Mouse (Mus musculus) monocyte, adult 5-6 weeks (primary cell): Measurements from ENCODE around the gene Mesp1. TPM values are rescaled to one million over a fixed set of nuclear protein-coding genes. Genes with fewer than 3 reads are reported as not detected.
A peak's percentile ranks its signal among the peaks of the same experiment; 100 is the strongest.

Experiments used
- ATAC-seq: fragments of 153-309, 156-312 bp; replicated peaks from 2 replicates; pipeline ENCODE4 v1.8.0; 2017; ENCODE audit warnings: mild to moderate bottlenecking; ENCODE audit not compliant: low TSS enrichment, insufficient number of reproducible peaks, severe bottlenecking, poor library complexity, low FRiP score
- total RNA-seq: library from RNA; stranded (forward); fragments of 200-1000, 200-491, 200-594 nt; gene quantifications from 3 replicates; pipeline ENCODE4 v1.2.3, GENCODE M21; 2017

Mesp1 gene
- not detected in 3 replicates for total RNA-seq

DNA sequence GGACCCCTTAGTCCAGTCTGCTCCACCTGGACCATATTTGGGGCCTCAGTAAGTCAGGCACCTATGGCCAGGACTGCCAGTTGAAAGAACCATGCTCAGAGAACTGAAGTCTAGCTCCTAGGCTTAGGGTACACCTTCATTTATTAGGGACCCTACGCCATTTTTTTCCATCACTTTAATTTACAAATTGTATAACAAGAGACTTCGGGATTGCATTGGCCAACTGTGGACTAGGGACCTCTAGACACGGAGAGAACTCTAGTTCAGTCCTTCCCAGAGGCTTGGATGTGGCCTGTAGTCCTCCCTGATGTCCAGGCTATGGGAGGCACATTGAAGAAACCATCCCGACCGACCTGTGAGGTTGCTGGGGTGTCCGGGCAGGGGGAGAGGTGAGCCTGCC, at the start of gene Mesp1:
Mesp1 (minus strand) TSS at position 101 of the 400 bp plus-strand sequence.
- no peak for ATAC-seq

DNA sequence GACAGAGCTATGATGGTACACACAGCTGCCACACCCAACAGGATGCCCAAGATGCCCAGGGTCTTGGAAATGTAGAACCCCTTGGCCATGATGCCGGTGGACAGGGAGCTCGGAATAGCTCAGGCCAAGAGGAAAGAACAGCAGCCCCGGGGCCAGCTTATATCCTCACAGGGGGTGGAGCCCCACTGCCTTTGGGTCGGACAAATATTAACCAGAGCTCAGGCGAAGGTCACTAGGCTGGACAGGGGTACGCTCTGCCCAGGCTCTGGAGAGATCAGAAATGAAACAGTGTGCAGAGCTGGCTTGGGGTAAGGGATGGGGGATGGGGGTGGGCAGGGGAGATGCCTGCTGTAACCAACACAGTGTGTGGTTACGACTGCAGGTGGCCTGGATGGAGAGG, 48.6 kb upstream of the Mesp1 start:
- ATAC-seq, result no peak

GRCm38 (mm10) chr7:79837247-79837646, 43.7 kb upstream of the Mesp1 start:
- ATAC-seq, result no peak

DNA sequence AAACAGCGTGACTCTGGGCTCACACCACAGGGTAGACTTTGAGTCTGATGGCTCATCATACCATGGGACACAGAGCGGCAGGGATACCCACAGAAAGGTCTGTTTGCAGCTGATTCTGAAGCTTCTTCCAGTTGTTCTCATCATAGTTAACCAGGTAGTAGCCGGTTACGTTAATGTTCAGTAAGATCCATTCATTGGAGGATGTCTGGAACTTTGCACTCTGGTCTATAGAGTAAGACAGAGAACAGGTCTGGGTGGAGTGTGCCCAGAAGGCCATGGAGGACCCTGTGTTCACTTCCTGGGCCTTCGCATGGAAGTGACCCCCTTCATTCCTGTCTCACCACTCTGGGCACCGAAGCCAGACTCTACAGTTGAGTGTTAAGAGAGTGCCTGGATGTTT, 41.6 kb upstream of the Mesp1 start:
- ATAC-seq, result no peak

- ATAC-seq, result no peak
Observed at GRCm38 (mm10) chr7:79832980-79833379, 39.4 kb upstream of the Mesp1 start.

GRCm38 (mm10) chr7:79831585-79831984, 38.0 kb upstream of the Mesp1 start:
- ATAC-seq, result no peak

DNA sequence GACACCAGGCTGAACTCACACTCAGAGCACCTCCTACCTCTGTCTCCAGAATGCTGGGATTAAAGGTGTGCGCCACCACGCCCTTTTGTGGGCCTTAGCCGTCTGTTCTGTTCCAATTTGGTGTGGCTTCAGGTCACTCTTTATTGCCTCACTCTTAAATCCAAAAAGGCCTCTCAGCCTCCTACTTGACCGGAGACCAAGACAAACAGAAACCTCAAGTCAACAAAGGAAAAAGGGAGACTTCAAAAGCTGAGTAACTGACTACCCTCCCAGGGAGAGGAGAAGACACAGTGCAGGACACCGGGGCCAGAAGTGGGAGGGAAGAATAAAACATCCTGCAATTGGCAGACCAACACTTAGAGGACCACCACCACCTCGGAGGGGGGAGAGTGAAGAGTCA, 37.6 kb upstream of the Mesp1 start:
- no peak for ATAC-seq

DNA sequence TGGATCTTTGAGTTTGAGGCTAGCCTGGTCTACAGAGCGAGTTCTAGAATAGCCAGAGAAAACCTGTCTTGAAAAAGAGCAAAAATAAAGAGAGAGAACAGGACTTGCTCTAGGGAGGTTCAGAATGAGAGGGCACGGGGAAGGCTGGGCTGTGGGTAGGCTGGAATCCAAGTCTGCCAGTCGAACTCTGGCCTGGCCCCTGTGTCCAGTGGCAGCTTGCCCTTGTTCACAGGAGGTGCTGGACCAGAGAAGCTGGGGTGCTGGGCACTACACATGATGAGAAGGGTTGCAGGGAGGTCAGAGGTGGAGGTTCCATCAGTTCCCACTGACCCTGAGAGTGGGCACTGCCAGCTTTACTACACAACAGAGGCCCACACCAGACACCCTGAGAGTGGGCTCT, 34.8 kb upstream of the Mesp1 start:
- ATAC-seq, result no peak

DNA sequence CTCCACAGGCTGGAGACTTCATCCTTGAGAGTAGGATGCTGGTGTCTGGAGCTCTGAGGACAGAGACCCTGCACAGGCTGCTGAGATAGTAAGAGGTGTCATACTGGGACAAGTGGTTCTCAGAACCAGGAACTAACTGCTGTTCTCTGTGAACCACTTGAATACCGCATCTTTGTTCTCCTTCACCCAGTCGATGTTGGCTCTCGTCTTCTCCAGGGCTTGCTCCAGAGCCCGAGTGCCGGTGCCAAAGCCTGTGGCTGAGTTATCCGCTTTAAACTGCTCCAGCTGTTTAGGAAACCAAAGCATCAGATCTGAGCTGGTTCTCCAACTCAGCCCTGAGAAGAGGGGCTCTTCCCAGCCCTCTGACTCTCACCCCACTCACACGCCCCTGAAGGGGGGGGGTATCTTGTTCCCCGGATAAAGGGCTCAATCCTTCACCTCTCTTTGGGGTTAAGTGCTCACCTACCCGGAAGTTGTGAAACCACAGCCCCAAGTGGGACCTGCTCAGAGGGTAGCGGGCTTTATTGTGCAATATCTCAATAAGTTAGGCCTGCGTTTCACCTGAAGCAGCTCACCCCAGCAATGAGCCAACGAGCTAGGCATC, 28.6 kb upstream of the Mesp1 start:
- ATAC-seq, result no peak

DNA sequence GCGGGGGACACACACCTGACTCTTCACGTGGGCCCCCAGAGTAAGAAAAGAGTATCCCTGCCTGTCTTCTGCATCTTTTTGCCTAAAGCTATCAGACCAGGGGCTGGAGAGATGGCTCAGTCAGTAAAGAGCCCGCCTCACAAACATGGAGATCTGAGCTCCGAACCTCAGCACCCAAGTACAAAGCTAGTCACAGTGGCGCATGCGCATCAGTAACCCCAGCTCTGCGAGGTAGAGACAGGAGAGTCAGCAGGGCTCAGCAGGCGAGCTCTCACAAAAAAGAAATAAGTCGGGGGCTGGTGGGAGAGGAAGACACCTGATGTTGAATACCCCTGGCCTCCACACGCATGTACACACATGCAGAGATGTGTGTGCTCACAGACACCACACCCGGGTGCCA, 26.4 kb upstream of the Mesp1 start:
- no peak for ATAC-seq

DNA sequence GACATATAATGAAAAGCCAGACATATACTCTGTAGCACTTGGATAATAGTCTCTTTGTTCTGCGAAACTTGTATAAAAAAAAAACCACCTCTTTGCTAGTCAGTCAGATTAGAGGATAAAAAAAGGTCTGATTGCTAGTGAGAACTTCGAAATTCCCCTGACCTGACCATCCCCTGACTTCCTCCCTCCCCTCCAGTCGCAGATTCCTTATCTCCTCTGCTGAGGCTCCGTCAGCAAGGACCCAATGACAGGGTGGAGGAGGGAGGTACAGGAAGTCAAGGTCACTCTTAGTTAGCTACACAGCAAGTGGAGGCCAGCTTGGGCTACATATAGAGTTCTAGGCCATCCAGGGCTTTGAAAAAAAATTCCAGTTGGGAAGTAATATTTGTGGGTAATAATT, 25.9 kb upstream of the Mesp1 start:
- no peak for ATAC-seq

DNA sequence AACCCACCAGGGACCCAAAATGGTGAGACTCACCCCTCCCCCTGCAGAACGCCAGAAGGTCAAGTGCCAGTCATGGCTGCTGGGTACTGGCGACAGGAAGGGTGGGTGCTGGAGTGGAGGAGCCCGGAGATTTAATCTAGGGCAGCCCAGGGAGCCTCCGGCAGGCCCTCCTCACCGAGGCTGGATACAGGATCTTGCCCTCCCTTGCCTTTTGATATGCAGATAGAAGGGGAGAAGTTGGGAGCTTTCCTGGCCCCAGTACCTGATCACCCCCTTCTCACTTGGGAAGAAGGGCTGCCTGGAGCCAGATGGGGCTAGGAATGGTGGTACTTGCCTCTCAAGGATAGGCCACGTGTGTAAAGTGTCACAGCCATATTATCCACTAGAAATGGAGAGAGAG, 24.7 kb upstream of the Mesp1 start:
- no peak for ATAC-seq

GRCm38 (mm10) chr7:79813409-79813808, 19.8 kb upstream of the Mesp1 start:
- no peak for ATAC-seq

- 0 out of 2 replicates have a peak, but pooled peaks have one; percentile 18 for ATAC-seq
Observed at GRCm38 (mm10) chr7:79810611-79811506, 17.3 kb upstream of the Mesp1 start, which contains the start of gene Mesp2. Mesp2 (plus strand) TSS chr7:79810727.

GRCm38 (mm10) chr7:79808561-79808960, 15.0 kb upstream of the Mesp1 start:
- ATAC-seq, result no peak

- ATAC-seq, result no peak
Observed at GRCm38 (mm10) chr7:79803887-79804286, 10.3 kb upstream of the Mesp1 start.

- ATAC-seq, result no peak
Observed at GRCm38 (mm10) chr7:79802037-79802436, 8.4 kb upstream of the Mesp1 start.

DNA sequence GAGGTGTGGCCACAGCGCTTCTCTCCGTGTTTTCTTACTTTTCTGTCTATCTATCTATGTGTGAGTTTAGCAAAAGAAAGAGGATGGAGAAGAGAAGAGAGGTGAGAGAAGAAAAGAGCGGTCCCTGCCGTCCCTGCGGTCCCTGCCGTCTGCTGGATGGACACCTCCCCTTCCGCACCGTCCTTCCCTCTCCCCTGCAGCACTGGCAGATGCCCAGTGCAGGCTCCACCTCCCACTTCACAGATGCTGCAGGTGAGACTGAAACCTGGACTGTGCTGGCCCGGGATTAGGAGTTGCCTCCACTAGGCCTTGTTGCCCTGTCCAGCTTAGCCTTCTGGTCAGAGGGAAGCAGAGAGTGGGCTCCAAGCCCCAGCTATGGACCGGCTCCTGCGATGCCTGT, 7.8 kb upstream of the Mesp1 start:
- ATAC-seq, result no peak

DNA sequence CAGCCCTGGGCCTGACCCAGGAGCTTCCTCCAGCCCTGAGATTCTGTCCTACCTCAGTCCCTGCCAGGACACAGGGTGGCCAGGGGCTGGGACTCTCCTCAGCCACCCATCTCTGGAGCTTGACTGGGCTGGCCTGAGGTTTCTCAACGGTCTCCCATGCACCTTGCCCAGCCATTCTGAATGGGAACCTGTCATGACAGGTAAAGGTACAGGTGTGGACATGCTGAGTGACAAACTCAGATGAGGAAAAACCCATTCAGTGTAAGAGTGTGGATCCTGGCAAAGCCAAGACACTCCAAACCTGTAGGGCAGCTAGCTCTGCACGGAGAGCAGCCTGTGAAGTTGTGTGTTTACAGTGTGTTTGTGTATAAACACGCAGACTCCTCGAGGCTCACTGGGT, 6.7 kb upstream of the Mesp1 start:
- no peak for ATAC-seq

- ATAC-seq, result no peak
Observed at GRCm38 (mm10) chr7:79799506-79799905, 5.9 kb upstream of the Mesp1 start.
